Mouse (Mus musculus): ENCODE data around the gene Atp6v0a1.

DNA sequence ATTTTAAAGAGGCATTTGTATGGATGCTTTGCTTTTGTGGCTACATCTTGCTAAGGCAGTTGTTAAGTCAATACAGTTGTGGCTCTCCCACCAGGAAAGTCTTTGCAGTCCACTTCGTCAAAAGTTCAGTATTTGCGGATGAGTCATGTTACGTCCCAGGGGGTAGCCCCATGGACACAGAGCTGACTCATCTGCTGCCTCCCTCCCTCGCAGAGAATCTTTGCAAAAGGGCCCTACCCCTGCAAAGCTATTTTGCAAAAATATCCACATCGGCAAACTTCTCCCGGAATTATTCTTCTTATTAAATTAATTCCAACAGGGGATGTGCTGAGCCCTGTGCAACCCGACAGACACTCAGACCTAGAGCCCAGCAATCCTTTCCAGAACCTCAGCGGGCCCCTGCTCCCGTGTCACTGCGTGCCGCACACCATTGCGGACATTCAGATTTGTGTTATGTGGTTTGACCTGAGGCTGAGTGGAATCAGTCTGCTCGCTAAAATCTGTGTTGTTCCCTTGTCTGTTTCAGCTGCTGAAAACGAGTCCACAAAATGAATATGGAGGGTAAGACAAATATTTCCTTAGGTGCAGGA is 34.8 kb upstream of the Atp6v0a1 start:
- TF ChIP-seq POLR2A (IDR thresholded peaks at IDR 0.05; ENCODE audit: borderline replicate concordance, insufficient read depth, low read length) (no peak), CTCF (IDR thresholded peaks at IDR 0.05; ENCODE audit: borderline replicate concordance, insufficient read depth, low read depth, low read length) (no peak)
